ENCODE assay signal across 28 mouse cellular contexts in genomic region chr8:83638856-83639255, GRCm38 (mm10).
"Had no signal": no experiment of that assay in that cellular context is flagged by ENCODE, and none has a peak within 500 bp of the region (broad histone marks: within the 10 kb centered on the region; RNA-seq: fewer than 3 reads in every experiment).

No protein-coding gene starts in this region.

- H3K9me3 ChIP-seq: heart, embryonic 15.5 days; hindbrain, embryonic 15.5 days; kidney, embryonic 15.5 days; limb, embryonic 10.5 days; liver, embryonic 15.5 days had no signal

- H3K9ac ChIP-seq: heart, embryonic 13.5 days; heart, embryonic 15.5 days; hindbrain, embryonic 13.5 days; hindbrain, embryonic 15.5 days; kidney, embryonic 15.5 days; limb, embryonic 12.5 days; liver, embryonic 13.5 days; liver, embryonic 15.5 days had no signal

- ATAC-seq: hindbrain, postnatal 0 days; intestine, embryonic 16.5 days had no signal

- DNase-seq: gastrocnemius, postnatal 14 days; gastrocnemius, postnatal 36 days; heart, adult 11 months; heart, adult 2 months; heart, postnatal 14 days; heart, postnatal 36 days; kidney, adult 11 months; kidney, adult 2 months; kidney, adult 9 months; kidney, postnatal 14 days; kidney, postnatal 36 days; layer of hippocampus, adult 9-11 months; layer of hippocampus, postnatal 36 days; liver; liver, embryonic 13.5 days had no signal

- H3K27me3 ChIP-seq: heart, embryonic 15.5 days; hindbrain, embryonic 15.5 days; kidney, embryonic 15.5 days had no signal

- H3K36me3 ChIP-seq: heart, embryonic 13.5 days; heart, embryonic 15.5 days; hindbrain, embryonic 13.5 days; hindbrain, embryonic 15.5 days; kidney, embryonic 15.5 days; limb, embryonic 10.5 days; limb, embryonic 12.5 days; liver, embryonic 13.5 days; liver, embryonic 15.5 days had no signal

- H3K4me3 ChIP-seq: heart, adult 2 months; heart, embryonic 13.5 days; heart, embryonic 15.5 days; hindbrain, embryonic 13.5 days; hindbrain, embryonic 15.5 days; kidney, embryonic 15.5 days; limb, embryonic 10.5 days; limb, embryonic 12.5 days; liver, embryonic 13.5 days; liver, embryonic 15.5 days had no signal

- H3K4me2 ChIP-seq: heart, embryonic 11.5 days; heart, embryonic 13.5 days; heart, embryonic 15.5 days; hindbrain, embryonic 13.5 days; hindbrain, embryonic 15.5 days; kidney, embryonic 15.5 days; limb, embryonic 12.5 days; liver, embryonic 11.5 days; liver, embryonic 13.5 days; liver, embryonic 15.5 days had no signal

- H3K4me1 ChIP-seq: heart, embryonic 13.5 days; heart, embryonic 15.5 days; hindbrain, embryonic 13.5 days; hindbrain, embryonic 15.5 days; kidney, embryonic 15.5 days; limb, embryonic 10.5 days; limb, embryonic 12.5 days; liver, embryonic 13.5 days; liver, embryonic 15.5 days had no signal

- H3K27ac ChIP-seq: heart, adult 2 months; heart, embryonic 13.5 days; heart, embryonic 15.5 days; hindbrain, embryonic 13.5 days; hindbrain, embryonic 15.5 days; hindbrain, postnatal 0 days; kidney, embryonic 15.5 days; kidney, postnatal 0 days; limb, embryonic 10.5 days; limb, embryonic 12.5 days; liver, embryonic 13.5 days; liver, embryonic 15.5 days had no signal
